Mouse (Mus musculus) cerebellum, postnatal 14 days (tissue): ENCODE data around the gene Aar2.
"Not testable (repeated sequence)": the region's sequence is repeated elsewhere in the genome, so short reads cannot be mapped to it uniquely, and the experiment has no call there.

Source experiments
- DNase-seq, 2 experiments: peaks; one replicate each; pipeline ENCODE4 v3.0.0; 2021; ENCODE audit warnings: mixed read lengths in 2 of 2

Gene Aar2

GRCm38 (mm10) chr2:156547123-156547891 lies at the start of gene Aar2:
Gene Aar2, plus strand, starts transcription at chr2:156547584.
- peak; percentile 91 for DNase-seq

- DNase-seq: peak; percentile 86 to 89
Measured at GRCm38 (mm10) chr2:156497915-156498314, 49.5 kb upstream of the Aar2 start.

GRCm38 (mm10) chr2:156501025-156501424 lies 46.4 kb upstream of the Aar2 start:
- peak in 1 of 2 experiments; percentile 51 for DNase-seq

- DNase-seq: no peak
Measured at GRCm38 (mm10) chr2:156505533-156505932, 41.9 kb upstream of the Aar2 start.

GRCm38 (mm10) chr2:156512028-156512427 lies 35.4 kb upstream of the Aar2 start:
- DNase-seq: no peak

- DNase-seq: no peak
Measured at GRCm38 (mm10) chr2:156512561-156512960, 34.8 kb upstream of the Aar2 start.

- DNase-seq: no peak
Measured at GRCm38 (mm10) chr2:156515102-156515501, 32.3 kb upstream of the Aar2 start.

GRCm38 (mm10) chr2:156515565-156516185 lies 31.7 kb upstream of the Aar2 start:
- peak; percentile 93 to 95 for DNase-seq

GRCm38 (mm10) chr2:156516678-156517077 lies 30.7 kb upstream of the Aar2 start:
- not testable (repeated sequence) for DNase-seq

GRCm38 (mm10) chr2:156518306-156518705 lies 29.1 kb upstream of the Aar2 start:
- DNase-seq: no peak

- no peak for DNase-seq
Measured at GRCm38 (mm10) chr2:156519584-156519983, 27.8 kb upstream of the Aar2 start.

- no peak for DNase-seq
Measured at GRCm38 (mm10) chr2:156522994-156523393, 24.4 kb upstream of the Aar2 start.

GRCm38 (mm10) chr2:156524078-156524477 lies 23.3 kb upstream of the Aar2 start:
- no peak for DNase-seq

- peak; percentile 47 to 49 for DNase-seq
Measured at GRCm38 (mm10) chr2:156529726-156530125, 17.7 kb upstream of the Aar2 start.

- no peak for DNase-seq
Measured at GRCm38 (mm10) chr2:156533160-156533559, 14.2 kb upstream of the Aar2 start.

GRCm38 (mm10) chr2:156538817-156539555 lies 8.4 kb upstream of the Aar2 start:
- no peak for DNase-seq

GRCm38 (mm10) chr2:156540991-156541390 lies 6.4 kb upstream of the Aar2 start:
- DNase-seq: no peak

GRCm38 (mm10) chr2:156542410-156542809 lies 5.0 kb upstream of the Aar2 start:
- no peak for DNase-seq

GRCm38 (mm10) chr2:156543804-156544203 lies 3.6 kb upstream of the Aar2 start:
- DNase-seq: no peak

GRCm38 (mm10) chr2:156552421-156552820 lies 5.0 kb downstream of the Aar2 start:
- DNase-seq: peak in 1 of 2 experiments; percentile 38

GRCm38 (mm10) chr2:156561808-156562207 lies 14.4 kb downstream of the Aar2 start:
- DNase-seq: no peak

- DNase-seq: no peak
Measured at GRCm38 (mm10) chr2:156563557-156563956, 16.2 kb downstream of the Aar2 start.

- no peak for DNase-seq
Measured at GRCm38 (mm10) chr2:156566512-156566911, 19.1 kb downstream of the Aar2 start.

GRCm38 (mm10) chr2:156568647-156569046 lies 21.3 kb downstream of the Aar2 start:
- no peak for DNase-seq
